ENCODE assay signal across 9 mouse cellular contexts in the genomic region with DNA sequence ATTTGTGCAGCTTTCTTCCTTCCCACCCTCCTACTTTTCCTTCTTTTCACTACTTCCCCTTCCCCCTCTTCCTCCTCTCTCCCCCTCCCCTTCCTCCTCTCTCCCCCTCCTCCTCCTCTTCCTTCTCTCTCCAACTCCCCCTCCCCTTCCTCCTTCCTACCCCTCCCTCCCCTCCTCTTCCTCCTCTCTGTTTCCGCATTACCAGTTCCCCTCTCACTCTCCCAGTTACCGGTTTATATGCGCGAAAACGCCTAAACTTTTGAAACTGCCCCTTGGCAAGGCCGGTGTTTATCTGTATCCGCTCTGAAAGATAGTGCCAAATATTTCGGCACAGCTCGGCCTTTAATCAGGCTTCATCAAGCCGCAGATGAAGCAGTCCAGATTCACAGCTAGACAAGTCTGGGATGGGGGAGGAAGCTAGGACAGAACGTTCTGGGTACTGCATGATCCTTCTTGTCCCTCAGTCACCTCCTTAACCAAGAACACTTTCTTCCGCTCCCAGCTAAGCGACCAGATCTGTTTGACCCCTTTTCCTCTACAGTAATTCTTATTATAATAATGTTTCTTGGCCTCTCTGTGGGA. TPM values are rescaled to one million over a fixed set of nuclear protein-coding genes. Genes with fewer than 3 reads are reported as not detected.
DNase-seq lines count a peak whose midpoint lies in the region; ATAC-seq lines count a peak whose summit lies in the region.
"Had no signal": no experiment of that assay in that cellular context is flagged by ENCODE, and none has a peak within 500 bp of the region (broad histone marks: within the 10 kb centered on the region; RNA-seq: fewer than 3 reads in every experiment).

No protein-coding gene starts in this region.

- H3K27me3 ChIP-seq in limb, embryonic 13.5 days: no peaks in the 10 kb centered on the region
- H3K27me3 ChIP-seq in limb, embryonic 10.5 days (ENCODE audit: low read depth, poor library complexity, severe bottlenecking): no peaks in the 10 kb centered on the region
- no peaks in the 10 kb centered on the region for H3K27me3 ChIP-seq in embryonic facial prominence, embryonic 14.5 days (replicated peaks; ENCODE audit: control insufficient read depth, insufficient read depth, low read length)
- H3K27me3 ChIP-seq in intestine, embryonic 16.5 days (replicated peaks; ENCODE audit: control insufficient read depth, insufficient read depth, low read length): no peaks in the 10 kb centered on the region
- H3K27me3 ChIP-seq: Patski had no signal

- H3K9ac ChIP-seq in limb, embryonic 13.5 days: no peak overlapping the region
- H3K9ac ChIP-seq in embryonic facial prominence, embryonic 14.5 days (ENCODE audit: low read depth, low read length): no peak overlapping the region
- no peak overlapping the region for H3K9ac ChIP-seq in intestine, embryonic 16.5 days (ENCODE audit: low read depth, low read length)

- no peaks in the 10 kb centered on the region for H3K36me3 ChIP-seq in limb, embryonic 13.5 days
- H3K36me3 ChIP-seq in limb, embryonic 10.5 days: no peaks in the 10 kb centered on the region
- H3K36me3 ChIP-seq in embryonic facial prominence, embryonic 14.5 days (ENCODE audit: control insufficient read depth, insufficient read depth, low read length): no peaks in the 10 kb centered on the region
- no peaks in the 10 kb centered on the region for H3K36me3 ChIP-seq in intestine, embryonic 16.5 days (ENCODE audit: control insufficient read depth, insufficient read depth, low read length)

- no peak overlapping the region for H3K27ac ChIP-seq in limb, embryonic 13.5 days
- H3K27ac ChIP-seq in limb, embryonic 10.5 days: no peak overlapping the region
- H3K27ac ChIP-seq in embryonic facial prominence, embryonic 14.5 days (replicated peaks; ENCODE audit: low read depth, low read length): no peak overlapping the region
- no peak overlapping the region for H3K27ac ChIP-seq in intestine, embryonic 16.5 days (ENCODE audit: low read length)

- no peak for ATAC-seq in limb, embryonic 13.5 days (ENCODE audit: low FRiP score, low read depth)
- ATAC-seq in embryonic facial prominence, embryonic 14.5 days (ENCODE audit: low read depth): no peak
- peak; percentile 21; the same call in 1 of the 2 replicates for ATAC-seq in intestine, embryonic 16.5 days
- no peak for ATAC-seq in megakaryocyte-erythroid progenitor cell, adult 5-6 weeks (replicated peaks; ENCODE audit: low FRiP score, low TSS enrichment, poor library complexity, severe bottlenecking)
- ATAC-seq: Patski had no signal

- H3K9me3 ChIP-seq in limb, embryonic 13.5 days: no peaks in the 10 kb centered on the region
- H3K9me3 ChIP-seq in limb, embryonic 10.5 days (replicated peaks): no peaks in the 10 kb centered on the region
- no peaks in the 10 kb centered on the region for H3K9me3 ChIP-seq in embryonic facial prominence, embryonic 14.5 days (ENCODE audit: control insufficient read depth, low read length)
- no peaks in the 10 kb centered on the region for H3K9me3 ChIP-seq in intestine, embryonic 16.5 days (ENCODE audit: control insufficient read depth, low read length)

- DNase-seq in limb, embryonic 10.5 days (ENCODE audit: low spot score): no peak
- peak; percentile 10 for DNase-seq in embryonic facial prominence, embryonic 14.5 days (ENCODE audit: low spot score)
- peak; percentile 72 for DNase-seq in lung, postnatal 10 days
- DNase-seq in thymus, postnatal 36 days: no peak
- DNase-seq in thymus, postnatal 10 days (ENCODE audit: low spot score in 2 of 2): no peak

- no peak overlapping the region for H3K4me3 ChIP-seq in limb, embryonic 13.5 days
- no peak overlapping the region; the same call in 1 of the 2 replicates for H3K4me3 ChIP-seq in limb, embryonic 10.5 days
- H3K4me3 ChIP-seq in embryonic facial prominence, embryonic 14.5 days (ENCODE audit: low read depth, low read length): no peak overlapping the region
- H3K4me3 ChIP-seq in intestine, embryonic 16.5 days (ENCODE audit: low read length): no peak overlapping the region

- 43% methylated on average over 13 of the region's 13 CpGs for WGBS in limb, embryonic 13.5 days
- 41% methylated on average over 13 of the region's 13 CpGs for WGBS in limb, embryonic 10.5 days
- 39% methylated on average over 13 of the region's 13 CpGs for WGBS in embryonic facial prominence, embryonic 14.5 days
- 30% methylated on average over 13 of the region's 13 CpGs for WGBS in intestine, embryonic 16.5 days

- 0 out of 2 replicates have a peak overlapping the region, but pooled peaks have one; percentile 9 for H3K4me2 ChIP-seq in limb, embryonic 13.5 days (replicated peaks)
- no peak overlapping the region for H3K4me2 ChIP-seq in embryonic facial prominence, embryonic 14.5 days (ENCODE audit: low read depth, low read length)
- H3K4me2 ChIP-seq in intestine, embryonic 16.5 days (ENCODE audit: low read depth, low read length): peak overlapping the region; percentile 30; the same call in 1 of the 2 replicates

- H3K4me1 ChIP-seq in limb, embryonic 13.5 days: no peaks in the 10 kb centered on the region
- no peaks in the 10 kb centered on the region for H3K4me1 ChIP-seq in limb, embryonic 10.5 days
- H3K4me1 ChIP-seq in embryonic facial prominence, embryonic 14.5 days (ENCODE audit: control insufficient read depth, insufficient read depth, low read length): no peaks in the 10 kb centered on the region
- H3K4me1 ChIP-seq in intestine, embryonic 16.5 days (ENCODE audit: control insufficient read depth, insufficient read depth, low read length): 0 out of 2 replicates have a peak, but pooled peaks cover 2% of the 10 kb centered on the region

RNA-seq across cellular contexts. Expression of a gene that starts 30.9 kb away (rescaled TPM):
- 8.7 and 9.8 TPM in 2 replicates for polyA plus RNA-seq in limb, embryonic 13.5 days (2015; fragmentation: Nextera tagmentation; extraction: Ambion mirVana)
- 11.0 and 11.7 TPM in 2 replicates for polyA plus RNA-seq in limb, embryonic 10.5 days (2016; fragmentation: Nextera tagmentation; extraction: Ambion mirVana)
- polyA plus RNA-seq in embryonic facial prominence, embryonic 14.5 days (2014; fragmentation: Nextera tagmentation; extraction: Ambion mirVana): 10.4 and 13.2 TPM in 2 replicates
- 5.1 and 5.6 TPM in 2 replicates for polyA plus RNA-seq in intestine, embryonic 16.5 days (2015; fragmentation: Nextera tagmentation; extraction: Ambion mirVana)
- 5.5 and 6.1 TPM in 2 replicates for total RNA-seq in megakaryocyte-erythroid progenitor cell, adult 5-6 weeks (2014; fragmentation: Nextera tagmentation)
- 5.3 and 12.6 TPM in 2 replicates for total RNA-seq in megakaryocyte-erythroid progenitor cell, adult 5-6 weeks (2017)

Comparison
In these comparisons a context has a peak if more than half of its experiments do, and no peak if none do; other contexts are left out.
1. DNase-seq: peak in embryonic facial prominence, embryonic 14.5 days (single experiment) and lung, postnatal 10 days (single experiment); none in limb, embryonic 10.5 days (single experiment), thymus, postnatal 36 days (0 of 2) and thymus, postnatal 10 days (0 of 2).